Mouse (Mus musculus) limb, embryonic 10.5 days (tissue): ENCODE data around the gene Krt7. TPM values are rescaled to one million over a fixed set of nuclear protein-coding genes. Genes with fewer than 3 reads are reported as not detected.
A peak's percentile ranks its signal among the peaks of the same experiment; 100 is the strongest.

Source experiments
- DNase-seq: peaks from one replicate; pipeline ENCODE4 v3.0.0-alpha.2; 2017; ENCODE audit warnings: low spot score
- H3K27ac ChIP-seq: fragments of 300-500 bp; sonication (generic); 2 replicates; pipeline ENCODE4 v1.5.1; 2016; ENCODE audit warnings: mild to moderate bottlenecking
- H3K27me3 ChIP-seq: fragments of 300-500 bp; sonication (generic); 2 replicates; pipeline ENCODE4 v1.6.1; 2016; ENCODE audit warnings: low read depth, mild to moderate bottlenecking; ENCODE audit not compliant: poor library complexity, severe bottlenecking
- H3K36me3 ChIP-seq: fragments of 300-500 bp; sonication (generic); 2 replicates; pipeline ENCODE4 v1.6.1; 2016; ENCODE audit warnings: mild to moderate bottlenecking, moderate library complexity
- H3K4me1 ChIP-seq: fragments of 300-500 bp; sonication (generic); 2 replicates; pipeline ENCODE4 v1.6.1; 2016
- H3K4me3 ChIP-seq: fragments of 300-500 bp; sonication (generic); 2 replicates; pipeline ENCODE4 v1.5.1; 2016; ENCODE audit warnings: mild to moderate bottlenecking, moderate library complexity
- H3K9me3 ChIP-seq: fragments of 300-500 bp; sonication (generic); replicated peaks from 2 replicates; pipeline ENCODE4 v1.6.1; 2016; ENCODE audit warnings: mild to moderate bottlenecking
- WGBS: fragments of 180-500 bp; shearing (Covaris S2); methylation state at CpG from one replicate; pipeline ENCODE4 v1.1.7; 2016; 5-methylcytosine and 5-hydroxymethylcytosine counted together
- polyA plus RNA-seq: library from polyadenylated mRNA; unstranded; fragments of >200 nt; fragmentation: Nextera tagmentation; extraction: Ambion mirVana; gene quantifications from 2 replicates; pipeline ENCODE4 v1.2.1, GENCODE M21; 2016

Gene Krt7
- polyA plus RNA-seq, 1 experiment from 2014 or later = 14.2 TPM

DNA sequence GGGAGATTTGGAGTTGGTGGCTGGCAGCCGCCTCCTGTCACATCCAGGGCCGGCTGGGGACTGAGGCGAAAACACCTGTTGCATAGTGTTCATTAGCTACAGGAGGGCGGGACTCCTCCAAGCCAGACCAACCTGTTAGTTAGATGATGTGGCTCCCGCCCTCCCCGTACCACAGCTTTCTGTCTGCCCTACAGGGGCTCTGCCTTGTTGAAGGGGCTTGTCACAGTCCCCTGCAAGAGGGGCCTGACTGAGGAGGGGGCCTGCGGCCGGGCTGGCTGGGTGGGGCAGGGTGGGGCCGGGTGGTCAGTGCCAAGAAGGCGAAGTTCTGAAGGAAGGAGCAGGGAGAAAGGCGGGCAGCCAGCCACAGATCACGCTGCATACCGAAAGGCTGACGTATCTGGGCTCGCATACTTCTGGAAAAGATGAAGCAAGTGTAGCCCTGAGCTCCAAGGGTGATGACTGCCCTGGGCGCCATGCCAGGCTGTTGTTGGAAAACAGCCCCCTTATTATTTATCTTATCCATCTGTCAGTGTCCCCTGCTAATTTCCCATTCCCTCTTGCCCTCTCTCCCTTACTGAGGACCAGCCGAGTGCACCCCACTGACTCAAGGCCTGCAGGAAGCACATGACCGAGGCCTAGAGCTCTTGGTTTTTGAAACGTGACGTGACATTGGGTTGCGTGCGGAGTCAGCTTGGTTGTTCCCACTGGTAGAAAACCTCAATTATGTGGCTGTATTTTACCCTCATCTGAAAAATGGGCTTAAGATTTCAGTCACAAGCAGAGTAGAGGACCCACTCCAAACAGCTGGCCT, 40.5 kb upstream of the Krt7 start, which contains the start of gene Krt80:
Gene Krt80, minus strand, starts transcription at position 62 of the 811 bp plus-strand sequence.
- Histone ChIP-seq H3K9me3 (no peaks in the 10 kb centered on the region), H3K4me3 (no peak within 1 kb of the TSS), H3K36me3 (no peaks in the 10 kb centered on the region), H3K27me3 (peaks cover 17% of the 10 kb centered on the region; the same call in 1 of the 2 replicates), H3K4me1 (peaks cover 40% of the 10 kb centered on the region), H3K27ac (no peak within 1 kb of the TSS)
- no peak for DNase-seq
- WGBS = 62% methylated on average over 22 of the region's 22 CpGs

DNA sequence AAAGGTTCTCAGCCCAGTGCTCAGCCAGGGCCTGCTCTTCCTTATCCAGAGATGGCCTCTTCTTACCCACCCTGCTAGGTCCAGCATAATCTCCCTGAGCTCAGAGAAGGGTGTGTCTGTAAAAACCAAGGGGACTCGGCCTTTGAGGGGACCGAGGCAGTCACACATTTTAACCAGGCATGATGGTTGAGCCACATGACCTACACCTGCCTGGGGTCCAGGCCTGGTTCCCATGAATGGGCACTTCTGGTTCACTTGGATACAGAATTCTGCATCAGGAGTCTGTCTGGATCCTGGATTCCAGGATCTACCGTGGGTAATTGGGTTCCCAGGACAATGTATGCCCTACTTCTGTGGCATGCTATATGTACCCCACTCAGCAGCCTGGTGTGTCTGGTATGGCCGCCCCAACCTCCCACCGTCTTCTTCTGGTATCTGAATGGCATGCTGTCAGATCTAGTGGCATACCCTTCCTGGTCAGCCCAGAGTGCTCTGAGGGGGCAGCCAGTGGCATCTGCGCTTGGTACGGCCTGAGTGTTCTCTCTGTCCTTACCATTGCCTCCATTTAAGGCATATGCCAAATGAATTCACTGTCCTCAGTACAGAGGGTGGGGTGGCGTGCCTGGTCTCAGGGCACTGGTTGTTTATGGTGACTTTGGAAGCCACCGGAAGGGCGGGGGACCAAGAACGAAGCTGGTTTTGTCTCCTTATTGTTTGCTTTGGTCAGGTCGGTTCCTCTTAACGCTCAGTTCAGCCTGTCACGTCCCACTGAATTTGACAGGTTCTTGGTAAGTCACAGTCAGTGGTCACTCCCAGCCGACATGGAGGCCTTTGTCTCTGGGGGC, 39.5 kb upstream of the Krt7 start:
- Histone ChIP-seq H3K27me3 (peaks cover 25% of the 10 kb centered on the region; the same call in 1 of the 2 replicates), H3K4me1 (peaks cover 34% of the 10 kb centered on the region), H3K36me3 (no peaks in the 10 kb centered on the region), H3K9me3 (no peaks in the 10 kb centered on the region), H3K4me3 (no peak overlapping the region), H3K27ac (no peak overlapping the region)
- 89% methylated on average over 15 of the region's 15 CpGs for whole genome bisulfite sequencing
- DNase-seq = no peak

DNA sequence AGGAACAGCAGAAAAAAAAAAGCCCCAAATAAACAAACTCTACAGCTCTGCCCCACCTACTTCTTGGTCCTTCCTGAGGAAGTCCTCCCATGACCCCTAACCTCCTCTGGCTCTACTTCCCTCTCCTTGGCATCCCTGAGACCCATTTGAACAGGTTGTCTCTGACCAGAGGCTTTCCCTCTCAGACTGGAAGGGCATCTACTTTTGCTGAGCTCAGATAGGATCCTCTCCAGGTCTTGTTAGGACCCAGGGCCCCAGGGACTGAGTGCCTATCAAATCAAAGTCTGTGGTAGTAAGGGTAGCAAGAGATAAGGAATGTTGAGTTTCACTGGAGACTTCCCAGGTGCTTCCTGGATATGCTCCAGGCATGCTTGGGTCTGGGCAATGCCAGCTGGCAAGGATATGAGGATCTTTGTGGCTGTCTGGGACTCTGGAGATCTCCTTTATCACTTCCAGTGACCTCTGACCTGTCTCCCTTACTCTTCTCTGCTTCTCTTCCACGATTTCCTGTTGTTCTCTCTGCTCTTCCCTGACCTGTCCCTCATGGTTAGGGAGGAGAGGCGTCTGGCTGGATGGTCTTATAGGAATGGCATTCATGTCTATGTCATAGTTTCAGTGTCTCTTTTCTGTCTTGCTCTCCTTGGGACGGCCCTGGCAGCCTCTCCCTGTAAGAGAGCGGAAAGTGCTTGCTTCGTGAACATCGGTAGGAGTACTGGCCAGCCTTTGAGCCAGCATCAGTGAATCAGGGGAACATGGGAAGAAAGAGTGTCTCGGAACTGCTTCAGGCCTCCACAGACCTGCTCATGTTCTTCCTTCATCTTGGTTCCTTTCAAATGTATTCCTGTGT, 38.5 kb upstream of the Krt7 start:
- DNase-seq = no peak
- Histone ChIP-seq H3K9me3 (no peaks in the 10 kb centered on the region), H3K27ac (no peak overlapping the region), H3K27me3 (peaks cover 20% of the 10 kb centered on the region; the same call in 1 of the 2 replicates), H3K4me3 (no peak overlapping the region), H3K36me3 (no peaks in the 10 kb centered on the region), H3K4me1 (peaks cover 34% of the 10 kb centered on the region)
- whole genome bisulfite sequencing = 79% methylated on average over 7 of the region's 7 CpGs

DNA sequence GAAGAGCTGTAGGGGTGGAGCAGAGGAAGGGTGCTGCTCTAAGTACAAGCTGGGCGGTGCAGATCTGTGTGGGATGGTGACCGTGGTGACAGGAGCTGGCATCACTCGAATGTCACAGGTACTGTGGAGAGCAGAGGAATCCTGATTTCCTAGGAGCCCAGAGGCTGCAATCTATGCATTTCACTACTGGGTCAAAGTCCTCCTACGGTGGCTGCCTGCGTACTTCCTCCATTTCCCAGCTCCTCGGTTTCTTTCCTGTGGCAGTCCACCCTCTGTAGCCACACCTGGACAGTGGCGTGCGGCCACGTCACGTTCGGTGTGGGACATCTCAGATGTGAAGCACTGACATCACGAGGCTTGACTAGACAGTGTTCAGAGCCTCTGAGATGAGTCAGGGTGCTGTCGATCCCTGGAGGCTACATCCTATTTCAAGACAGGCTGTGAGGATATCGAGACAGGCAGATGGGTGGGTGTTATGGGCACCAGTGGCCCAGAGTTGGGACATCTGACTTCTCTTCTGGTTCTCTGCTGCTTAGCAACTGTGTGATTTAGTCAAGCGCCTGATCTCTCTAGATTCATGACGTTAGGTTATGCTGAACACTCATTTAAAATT, 37.5 kb upstream of the Krt7 start:
- Histone ChIP-seq H3K4me3 (no peak overlapping the region), H3K4me1 (peaks cover 34% of the 10 kb centered on the region), H3K9me3 (no peaks in the 10 kb centered on the region), H3K27ac (no peak overlapping the region), H3K27me3 (peaks cover 13% of the 10 kb centered on the region; the same call in 1 of the 2 replicates), H3K36me3 (no peaks in the 10 kb centered on the region)
- 88% methylated on average over 16 of the region's 16 CpGs for WGBS
- no peak for DNase-seq

DNA sequence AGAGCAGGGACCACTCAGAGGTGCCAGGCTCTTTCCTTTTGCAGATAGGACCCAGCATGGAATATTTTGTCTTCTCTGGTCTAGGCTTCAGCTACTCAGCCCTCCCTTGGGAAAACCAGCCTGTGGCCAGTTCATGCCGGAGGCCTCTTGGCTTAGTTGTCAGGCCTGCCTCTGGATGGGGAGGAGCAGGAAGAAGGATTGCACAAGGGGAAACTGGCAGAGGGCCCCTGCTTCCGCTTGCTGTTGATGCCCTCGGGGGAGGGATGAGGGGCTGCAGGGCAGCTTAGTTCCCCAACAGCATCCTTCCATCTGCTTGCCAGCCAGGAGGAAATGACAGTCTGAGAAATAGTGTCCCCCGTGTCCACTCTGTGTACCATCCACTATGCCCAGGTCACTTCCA, 36.0 kb upstream of the Krt7 start:
- no peaks in the 10 kb centered on the region for H3K36me3 ChIP-seq
- no peaks in the 10 kb centered on the region for H3K9me3 ChIP-seq
- 49% methylated on average over 4 of the region's 4 CpGs for WGBS
- peaks cover 14% of the 10 kb centered on the region; the same call in 1 of the 2 replicates for H3K27me3 ChIP-seq
- H3K4me1 ChIP-seq = peaks cover 25% of the 10 kb centered on the region
- DNase-seq = no peak
- H3K4me3 ChIP-seq = no peak overlapping the region
- peak overlapping the region; percentile 3; the same call in 1 of the 2 replicates for H3K27ac ChIP-seq

DNA sequence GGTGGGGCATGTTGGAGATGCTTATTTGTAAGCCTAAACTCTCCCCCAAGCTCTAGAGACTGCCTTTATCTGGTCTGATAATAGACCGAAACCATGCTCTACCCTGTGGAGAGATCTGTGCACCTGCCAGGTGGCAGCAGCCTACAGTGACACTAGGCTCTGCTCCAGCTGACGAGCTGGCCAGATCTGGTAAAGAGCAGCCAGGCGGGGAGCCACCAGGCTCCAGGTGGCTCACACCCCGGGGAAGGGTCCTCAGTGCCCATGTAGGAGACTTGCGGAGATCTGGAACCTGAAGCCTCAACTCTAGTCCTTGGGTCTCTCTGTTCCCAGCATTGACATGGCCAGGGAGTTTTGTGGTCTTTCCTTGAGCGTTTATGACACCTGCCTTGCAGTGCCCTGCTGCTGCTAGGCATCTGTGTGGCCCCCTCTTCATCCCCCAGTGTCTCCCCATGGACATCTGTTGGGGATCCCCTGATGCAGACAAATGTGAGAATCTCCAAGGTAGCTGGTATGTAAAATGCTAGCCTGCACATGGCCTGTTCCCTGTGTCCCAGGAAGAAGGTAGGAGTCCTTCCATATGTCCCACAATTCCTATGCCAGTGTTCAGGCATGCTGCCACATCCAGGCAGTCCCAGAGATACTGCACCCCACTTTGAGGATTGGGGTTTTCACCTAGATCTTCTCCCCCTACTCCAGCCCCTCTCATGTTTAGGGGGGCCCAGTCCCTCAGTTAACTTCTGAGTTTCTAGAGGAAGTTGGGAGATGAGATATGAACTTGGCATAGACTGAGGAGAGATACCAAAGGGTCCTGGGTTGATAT, 34.7 kb upstream of the Krt7 start:
- no peak overlapping the region for H3K27ac ChIP-seq

DNA sequence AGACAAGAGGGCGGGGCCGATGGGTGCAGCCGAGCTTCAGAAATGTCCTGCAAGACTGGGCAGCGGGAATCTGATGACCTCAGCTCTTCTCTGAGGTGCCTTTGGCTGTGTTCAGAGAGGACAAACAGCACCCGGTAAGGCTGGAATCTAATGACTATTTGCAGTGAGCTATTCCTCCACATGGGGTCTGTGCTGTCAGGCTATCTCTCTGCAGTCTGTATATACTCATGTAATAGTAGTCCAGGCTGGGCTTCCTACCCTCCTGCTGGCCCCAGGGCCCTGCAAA, 34.1 kb upstream of the Krt7 start:
- Histone ChIP-seq H3K4me1 (peaks cover 17% of the 10 kb centered on the region), H3K27ac (no peak overlapping the region), H3K36me3 (no peaks in the 10 kb centered on the region), H3K4me3 (no peak overlapping the region), H3K9me3 (no peaks in the 10 kb centered on the region), H3K27me3 (peaks cover 14% of the 10 kb centered on the region; the same call in 1 of the 2 replicates)
- WGBS = 86% methylated on average over 5 of the region's 5 CpGs
- no peak for DNase-seq

More for the DNA sequence above, 34.7 kb upstream of the Krt7 start:
- WGBS = 83% methylated on average over 6 of the region's 6 CpGs
- Histone ChIP-seq H3K4me1 (peaks cover 17% of the 10 kb centered on the region), H3K9me3 (no peaks in the 10 kb centered on the region), H3K36me3 (no peaks in the 10 kb centered on the region), H3K27me3 (peaks cover 14% of the 10 kb centered on the region; the same call in 1 of the 2 replicates), H3K4me3 (no peak overlapping the region)
- no peak for DNase-seq

DNA sequence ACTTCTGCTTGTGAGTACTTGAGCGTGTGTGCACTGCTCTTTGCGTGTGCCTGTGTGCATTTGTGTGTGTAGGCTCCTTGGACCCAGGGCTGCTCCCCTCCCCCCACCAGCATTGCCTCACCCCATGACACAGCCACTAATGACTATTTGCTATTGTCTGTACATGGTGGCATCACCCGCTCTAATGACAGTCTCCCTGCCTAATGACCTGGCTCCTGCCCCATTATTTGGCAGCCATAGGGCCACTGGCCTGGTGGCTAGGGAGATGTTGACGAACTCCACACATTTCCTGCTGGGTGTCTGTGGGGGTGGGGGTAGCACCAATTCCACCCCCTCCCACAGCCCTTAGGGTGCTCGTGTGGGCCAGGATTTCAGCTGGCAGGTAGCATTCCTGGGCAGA, 32.2 kb upstream of the Krt7 start:
- no peaks in the 10 kb centered on the region for H3K36me3 ChIP-seq
- peaks cover 22% of the 10 kb centered on the region for H3K4me1 ChIP-seq
- DNase-seq = no peak
- H3K4me3 ChIP-seq = no peak overlapping the region
- 82% methylated on average over 5 of the region's 5 CpGs for WGBS
- no peaks in the 10 kb centered on the region for H3K9me3 ChIP-seq
- H3K27ac ChIP-seq = no peak overlapping the region
- H3K27me3 ChIP-seq = peaks cover 18% of the 10 kb centered on the region; the same call in 1 of the 2 replicates

DNA sequence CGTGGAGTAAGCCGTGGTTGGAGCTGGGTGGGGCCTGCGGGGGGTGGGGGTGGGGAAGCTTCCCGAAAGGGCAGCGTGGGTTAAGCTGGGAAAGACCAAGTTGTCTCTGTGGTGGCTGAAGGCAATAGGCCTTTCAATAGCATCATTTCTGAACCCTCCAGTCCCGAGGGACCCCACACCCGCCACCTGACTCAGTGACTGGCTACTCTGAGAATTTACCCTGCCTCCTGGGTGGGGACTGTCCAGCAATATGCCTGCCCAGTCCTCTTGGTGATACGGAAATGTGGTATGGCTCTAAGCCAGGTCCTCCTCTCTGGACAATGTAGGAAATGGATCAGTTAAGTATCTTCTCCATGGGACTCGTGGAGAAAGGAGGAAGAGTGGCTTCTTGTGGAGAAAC, 29.1 kb upstream of the Krt7 start:
- Histone ChIP-seq H3K4me3 (no peak overlapping the region), H3K4me1 (peaks cover 15% of the 10 kb centered on the region; the same call in 1 of the 2 replicates), H3K27ac (no peak overlapping the region), H3K36me3 (no peaks in the 10 kb centered on the region), H3K27me3 (peaks cover 9% of the 10 kb centered on the region; the same call in 1 of the 2 replicates), H3K9me3 (no peaks in the 10 kb centered on the region)
- DNase-seq = no peak
- WGBS = 76% methylated on average over 9 of the region's 9 CpGs

DNA sequence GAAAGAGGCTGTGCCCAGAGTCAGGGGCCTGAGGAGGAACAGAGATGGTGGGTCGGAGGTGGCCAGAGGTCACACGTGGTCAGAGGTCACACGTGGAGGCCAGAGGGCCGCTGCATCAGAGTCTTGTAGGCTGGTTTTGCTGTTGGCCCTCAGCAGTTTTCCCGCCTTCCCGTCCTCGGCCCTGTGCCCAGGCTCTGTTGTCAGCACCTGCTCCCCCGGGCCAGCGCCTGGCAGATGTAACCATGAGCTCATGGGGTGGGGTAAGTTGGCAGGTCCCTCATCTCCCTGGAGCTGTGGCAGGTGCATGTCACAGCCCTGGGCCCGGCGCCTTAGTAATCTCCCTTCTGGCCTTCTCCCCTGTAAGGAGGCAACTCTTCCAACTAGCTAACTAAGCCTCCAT, 28.0 kb upstream of the Krt7 start:
- DNase-seq = no peak
- Histone ChIP-seq H3K27me3 (peaks cover 9% of the 10 kb centered on the region; the same call in 1 of the 2 replicates), H3K36me3 (no peaks in the 10 kb centered on the region), H3K27ac (no peak overlapping the region), H3K4me1 (peaks cover 20% of the 10 kb centered on the region), H3K4me3 (no peak overlapping the region), H3K9me3 (no peaks in the 10 kb centered on the region)
- 83% methylated on average over 11 of the region's 11 CpGs for WGBS

DNA sequence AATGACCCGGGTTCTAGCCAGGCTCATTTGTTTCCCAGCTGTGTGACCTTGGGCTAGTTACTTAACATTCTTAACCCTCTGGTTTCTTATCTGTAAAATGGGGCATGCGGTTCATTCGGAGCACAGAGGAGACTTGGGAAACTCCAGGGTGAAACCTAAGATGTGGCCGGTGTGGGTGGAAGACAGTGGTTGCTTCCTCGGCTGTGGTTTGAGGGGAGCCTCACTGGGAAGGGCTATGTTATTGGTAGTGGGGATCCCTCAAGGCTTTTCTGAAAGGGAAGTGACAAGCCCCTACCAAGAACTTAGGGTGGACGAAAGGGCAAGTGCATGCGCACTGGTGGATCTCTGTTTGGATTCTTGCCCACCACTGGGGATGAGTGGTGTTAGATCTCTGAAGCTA, 26.2 kb upstream of the Krt7 start:
- Histone ChIP-seq H3K9me3 (no peaks in the 10 kb centered on the region), H3K4me1 (peaks cover 28% of the 10 kb centered on the region)
- WGBS = 82% methylated on average over 7 of the region's 7 CpGs

More for the DNA sequence above, 26.2 kb upstream of the Krt7 start:
- DNase-seq = no peak
- H3K36me3 ChIP-seq = no peaks in the 10 kb centered on the region
- peaks cover 4% of the 10 kb centered on the region; the same call in 1 of the 2 replicates for H3K27me3 ChIP-seq
- H3K4me3 ChIP-seq = no peak overlapping the region
- no peak overlapping the region for H3K27ac ChIP-seq
